Mouse (Mus musculus): ENCODE measurements at regions not wholly inside any gene's neighbourhood (a gene's known extent, or its start where the extent isn't known, plus 50 kb on each side); places are given as distances from the start of the nearest gene placed in this dataset.

DNA sequence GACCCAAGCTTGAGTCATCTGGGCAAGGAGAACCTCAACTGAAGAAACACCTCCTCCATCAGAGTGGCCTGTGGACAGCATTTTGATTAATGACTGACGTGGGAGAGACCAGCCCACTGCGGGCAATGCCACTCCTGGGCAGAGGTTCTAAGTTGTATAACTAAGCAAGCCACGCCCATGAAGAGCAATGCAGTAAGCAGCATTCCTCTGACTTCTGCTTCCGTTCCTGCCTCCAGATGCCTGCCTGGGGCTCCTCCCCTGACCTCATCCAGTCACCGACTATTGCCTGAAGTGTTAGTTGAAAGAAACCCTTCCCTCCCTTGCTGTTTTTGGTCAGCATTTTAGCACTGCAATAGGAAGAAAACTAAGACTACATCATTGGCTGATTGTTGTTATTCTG is 105.2 kb upstream of the Pcgf5 start:
- no peak overlapping the region for H3K9ac ChIP-seq (ENCODE audit: low read depth, low read length)
- H3K4me2 ChIP-seq (ENCODE audit: low read depth, low read length) = no peak overlapping the region
- ATAC-seq = no peak
- H3K27ac ChIP-seq (ENCODE audit: low read length) = no peak overlapping the region
- H3K4me3 ChIP-seq (ENCODE audit: low read length) = no peak overlapping the region
- H3K9me3 ChIP-seq (ENCODE audit: control insufficient read depth, low read length) = no peaks in the 10 kb centered on the region
- no peaks in the 10 kb centered on the region for H3K36me3 ChIP-seq (ENCODE audit: control insufficient read depth, insufficient read depth, low read length)
- no peaks in the 10 kb centered on the region for H3K4me1 ChIP-seq (ENCODE audit: control insufficient read depth, insufficient read depth, low read length)
- 64% methylated on average over 5 of the region's 5 CpGs for WGBS
- H3K27me3 ChIP-seq (replicated peaks; ENCODE audit: control insufficient read depth, insufficient read depth, low read length) = no peaks in the 10 kb centered on the region

DNA sequence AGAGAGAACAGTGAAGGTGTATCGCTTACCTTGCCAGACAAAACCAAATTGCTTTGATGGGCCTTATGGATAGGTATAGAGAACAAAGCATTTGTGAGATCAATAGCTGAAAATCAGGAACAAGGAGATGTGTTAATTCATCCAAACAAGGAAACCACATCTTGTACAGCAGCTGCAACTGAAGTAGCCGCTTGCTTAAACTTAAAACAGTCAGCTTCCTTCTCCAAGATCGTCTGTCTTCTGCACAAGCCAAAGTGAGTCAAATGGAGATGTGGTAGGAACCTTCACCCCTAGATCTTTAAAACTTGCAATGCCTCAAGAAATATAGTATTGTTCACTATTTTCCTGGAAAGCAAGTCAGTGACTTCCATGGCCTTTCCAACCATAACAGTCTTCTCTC is 95.6 kb upstream of the Pcgf5 start:
- 86% methylated on average over 3 of the region's 3 CpGs for WGBS
- Histone ChIP-seq H3K4me1 (ENCODE audit: control insufficient read depth, insufficient read depth, low read length) (no peaks in the 10 kb centered on the region), H3K4me2 (ENCODE audit: low read depth, low read length) (no peak overlapping the region), H3K9ac (ENCODE audit: low read depth, low read length) (no peak overlapping the region), H3K4me3 (ENCODE audit: low read length) (no peak overlapping the region), H3K27me3 (replicated peaks; ENCODE audit: control insufficient read depth, insufficient read depth, low read length) (no peaks in the 10 kb centered on the region), H3K27ac (ENCODE audit: low read length) (no peak overlapping the region), H3K36me3 (ENCODE audit: control insufficient read depth, insufficient read depth, low read length) (no peaks in the 10 kb centered on the region), H3K9me3 (ENCODE audit: control insufficient read depth, low read length) (no peaks in the 10 kb centered on the region)
- ATAC-seq = no peak

DNA sequence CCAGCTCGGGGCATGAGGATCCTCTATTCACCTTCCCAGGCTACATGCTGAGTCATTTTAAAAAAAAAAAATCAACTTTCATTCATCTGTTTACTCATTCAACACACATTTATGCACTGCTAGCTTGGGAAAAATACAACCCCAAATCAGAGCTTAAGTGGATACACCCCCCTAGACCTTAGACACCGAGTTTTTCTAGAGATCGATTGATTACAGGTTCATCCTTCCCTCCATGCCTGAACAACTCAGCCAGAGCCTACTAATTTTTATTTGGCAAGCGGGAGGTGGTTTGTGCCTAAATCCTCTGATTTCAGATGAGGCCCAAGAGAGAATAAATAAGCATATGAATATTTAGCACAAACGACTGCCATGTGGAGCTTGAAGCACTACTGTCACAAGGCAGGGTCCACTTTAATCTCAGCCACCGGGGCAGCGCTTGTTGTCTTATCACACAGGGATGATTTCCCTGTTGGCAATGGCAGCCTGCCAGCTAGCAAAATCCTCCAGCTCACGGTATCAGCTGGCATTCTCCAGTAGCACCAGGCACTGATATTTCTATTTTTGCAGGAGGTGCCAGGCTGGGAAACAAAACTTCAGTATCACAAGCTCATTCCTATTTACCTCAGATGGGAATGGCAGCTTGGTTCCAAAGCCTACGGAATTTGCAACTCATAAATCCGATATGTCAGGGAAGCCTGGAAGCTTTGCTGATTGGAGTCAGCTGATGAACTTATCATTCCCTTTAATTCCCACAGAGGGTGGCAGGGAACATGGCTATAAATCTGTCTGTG is 90.2 kb upstream of the Pcgf5 start:
- no peak overlapping the region for H3K9ac ChIP-seq (ENCODE audit: low read depth, low read length)
- H3K4me3 ChIP-seq (ENCODE audit: low read length) = no peak overlapping the region
- no peak overlapping the region for H3K4me2 ChIP-seq (ENCODE audit: low read depth, low read length)
- no peak overlapping the region for H3K27ac ChIP-seq (ENCODE audit: low read length)
- H3K4me1 ChIP-seq (ENCODE audit: control insufficient read depth, insufficient read depth, low read length) = no peaks in the 10 kb centered on the region
- no peak for ATAC-seq
- no peaks in the 10 kb centered on the region for H3K27me3 ChIP-seq (replicated peaks; ENCODE audit: control insufficient read depth, insufficient read depth, low read length)
- WGBS = 60% methylated on average over 10 of the region's 10 CpGs
- H3K9me3 ChIP-seq (ENCODE audit: control insufficient read depth, low read length) = no peaks in the 10 kb centered on the region
- H3K36me3 ChIP-seq (ENCODE audit: control insufficient read depth, insufficient read depth, low read length) = no peaks in the 10 kb centered on the region

DNA sequence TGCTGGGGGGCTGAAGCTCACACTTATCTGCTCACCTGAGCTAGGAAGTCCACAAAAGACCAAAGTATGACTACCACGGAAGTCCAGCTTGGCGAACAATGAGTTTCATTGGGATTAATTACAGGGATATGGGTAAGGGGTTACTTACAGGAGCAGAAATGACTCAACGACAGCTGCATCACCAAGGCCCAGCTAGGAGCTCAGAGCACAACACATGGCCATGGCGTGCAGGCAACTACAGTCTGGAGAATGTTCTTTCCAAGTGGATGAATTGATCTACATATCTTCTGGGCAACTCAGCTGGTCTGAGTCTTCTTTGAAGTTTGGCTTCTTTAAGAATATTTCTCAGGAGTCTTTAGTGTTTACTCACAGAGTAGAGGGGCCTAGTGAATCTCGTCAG is 86.3 kb upstream of the Pcgf5 start:
- no peak overlapping the region for H3K9ac ChIP-seq (ENCODE audit: low read depth, low read length)
- no peak for ATAC-seq
- no peak overlapping the region for H3K27ac ChIP-seq (ENCODE audit: low read length)
- H3K4me2 ChIP-seq (ENCODE audit: low read depth, low read length) = no peak overlapping the region
- H3K27me3 ChIP-seq (replicated peaks; ENCODE audit: control insufficient read depth, insufficient read depth, low read length) = no peaks in the 10 kb centered on the region
- H3K9me3 ChIP-seq (ENCODE audit: control insufficient read depth, low read length) = no peaks in the 10 kb centered on the region
- no peaks in the 10 kb centered on the region for H3K36me3 ChIP-seq (ENCODE audit: control insufficient read depth, insufficient read depth, low read length)
- no peaks in the 10 kb centered on the region for H3K4me1 ChIP-seq (ENCODE audit: control insufficient read depth, insufficient read depth, low read length)
- H3K4me3 ChIP-seq (ENCODE audit: low read length) = no peak overlapping the region
- 85% methylated on average over 5 of the region's 5 CpGs for WGBS

DNA sequence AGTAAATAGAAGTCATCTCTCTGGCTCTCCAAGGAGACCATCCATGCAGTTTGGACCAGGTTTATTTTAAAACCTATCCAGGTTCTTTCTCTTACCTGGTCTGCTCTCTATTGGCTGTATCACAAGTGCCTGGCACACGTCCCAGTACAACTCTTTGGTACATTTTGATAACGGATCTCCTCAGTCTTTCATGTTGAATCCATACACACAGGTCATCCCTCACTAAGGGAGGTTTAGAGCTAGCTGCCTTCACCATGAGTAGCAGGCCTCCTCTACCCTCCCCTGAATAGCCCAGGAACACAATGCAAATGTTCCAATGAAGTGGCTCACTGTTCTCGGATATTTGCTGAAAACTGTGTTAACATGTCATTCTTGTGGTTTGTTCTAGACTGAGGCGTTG is 84.2 kb upstream of the Pcgf5 start:
- 76% methylated on average over 4 of the region's 4 CpGs for WGBS
- Histone ChIP-seq H3K4me3 (ENCODE audit: low read length) (no peak overlapping the region), H3K27ac (ENCODE audit: low read length) (no peak overlapping the region), H3K9ac (ENCODE audit: low read depth, low read length) (no peak overlapping the region), H3K36me3 (ENCODE audit: control insufficient read depth, insufficient read depth, low read length) (no peaks in the 10 kb centered on the region), H3K4me2 (ENCODE audit: low read depth, low read length) (no peak overlapping the region), H3K27me3 (replicated peaks; ENCODE audit: control insufficient read depth, insufficient read depth, low read length) (no peaks in the 10 kb centered on the region), H3K9me3 (ENCODE audit: control insufficient read depth, low read length) (no peaks in the 10 kb centered on the region), H3K4me1 (ENCODE audit: control insufficient read depth, insufficient read depth, low read length) (no peaks in the 10 kb centered on the region)
- ATAC-seq = no peak

DNA sequence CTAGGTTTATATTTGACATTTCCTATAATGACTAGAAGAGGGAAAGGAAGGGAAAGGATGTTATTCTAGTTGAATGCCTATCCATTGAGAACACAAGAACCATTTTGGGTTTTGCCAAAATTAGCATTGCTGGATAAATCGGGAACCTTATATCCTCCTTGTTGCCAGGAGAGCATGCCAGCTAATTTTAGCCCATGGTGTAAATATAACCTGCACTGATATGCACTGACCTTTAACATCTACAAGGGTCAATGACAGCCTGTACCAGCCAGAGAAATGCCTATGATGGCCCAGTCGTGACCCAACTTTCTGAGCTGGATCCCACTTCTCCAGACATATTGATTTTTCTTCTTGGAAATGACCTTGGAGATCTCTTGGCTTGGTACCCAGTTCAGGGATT is 83.7 kb upstream of the Pcgf5 start:
- no peaks in the 10 kb centered on the region for H3K4me1 ChIP-seq (ENCODE audit: control insufficient read depth, insufficient read depth, low read length)
- H3K36me3 ChIP-seq (ENCODE audit: control insufficient read depth, insufficient read depth, low read length) = no peaks in the 10 kb centered on the region
- no peak for ATAC-seq
- no peak overlapping the region for H3K9ac ChIP-seq (ENCODE audit: low read depth, low read length)
- H3K9me3 ChIP-seq (ENCODE audit: control insufficient read depth, low read length) = no peaks in the 10 kb centered on the region
- no peak overlapping the region for H3K4me2 ChIP-seq (ENCODE audit: low read depth, low read length)
- no peak overlapping the region for H3K27ac ChIP-seq (ENCODE audit: low read length)
- H3K27me3 ChIP-seq (replicated peaks; ENCODE audit: control insufficient read depth, insufficient read depth, low read length) = no peaks in the 10 kb centered on the region
- no peak overlapping the region for H3K4me3 ChIP-seq (ENCODE audit: low read length)
- 83% methylated on average over 2 of the region's 2 CpGs for WGBS

DNA sequence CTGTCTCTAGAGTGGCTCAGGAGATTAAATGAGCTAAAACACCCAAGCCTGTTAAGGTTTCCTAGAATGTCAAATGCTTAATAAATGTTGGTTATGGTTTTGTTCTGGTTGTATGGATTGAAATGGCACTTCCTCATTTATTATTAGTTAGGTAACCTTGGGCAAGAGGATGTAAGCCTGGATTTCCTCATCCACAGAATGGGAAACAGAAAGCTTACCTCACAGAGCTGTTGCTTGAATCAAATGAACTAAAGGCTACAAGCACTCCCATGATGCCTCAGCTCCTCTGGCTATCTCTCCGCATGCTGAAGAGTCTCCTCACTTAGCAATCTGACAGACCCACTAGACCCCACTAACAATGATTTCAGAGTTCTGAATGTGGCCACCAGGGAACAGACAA is 82.8 kb upstream of the Pcgf5 start:
- no peaks in the 10 kb centered on the region for H3K36me3 ChIP-seq (ENCODE audit: control insufficient read depth, insufficient read depth, low read length)
- no peak for ATAC-seq
- H3K4me2 ChIP-seq (ENCODE audit: low read depth, low read length) = no peak overlapping the region
- no peak overlapping the region for H3K9ac ChIP-seq (ENCODE audit: low read depth, low read length)
- no peaks in the 10 kb centered on the region for H3K9me3 ChIP-seq (ENCODE audit: control insufficient read depth, low read length)
- no peaks in the 10 kb centered on the region for H3K27me3 ChIP-seq (replicated peaks; ENCODE audit: control insufficient read depth, insufficient read depth, low read length)
- no peak overlapping the region for H3K27ac ChIP-seq (ENCODE audit: low read length)
- 83% methylated on average over 1 of the region's 1 CpGs for WGBS
- H3K4me3 ChIP-seq (ENCODE audit: low read length) = no peak overlapping the region
- H3K4me1 ChIP-seq (ENCODE audit: control insufficient read depth, insufficient read depth, low read length) = no peaks in the 10 kb centered on the region

DNA sequence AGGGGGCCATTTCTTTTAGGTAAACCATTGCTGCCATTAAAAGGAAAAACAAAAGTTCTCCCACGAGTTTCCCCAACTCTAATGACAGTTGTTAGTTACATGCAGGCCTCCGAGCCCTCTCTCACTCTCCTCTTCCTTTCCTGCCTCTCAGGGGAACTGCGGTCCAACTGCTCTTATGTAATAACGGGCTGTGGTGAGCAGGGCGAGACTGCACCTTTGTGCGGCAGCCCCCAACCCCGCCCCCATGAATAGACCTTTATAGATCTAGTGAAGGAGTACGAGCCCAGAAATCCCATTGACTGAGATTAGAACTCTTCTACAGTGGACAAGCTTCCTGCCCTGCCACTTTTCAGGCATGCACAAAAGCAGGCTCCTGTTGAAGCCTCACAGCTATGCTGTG is 81.8 kb upstream of the Pcgf5 start:
- Histone ChIP-seq H3K27ac (ENCODE audit: low read length) (no peak overlapping the region), H3K9ac (ENCODE audit: low read depth, low read length) (no peak overlapping the region), H3K4me2 (ENCODE audit: low read depth, low read length) (no peak overlapping the region), H3K36me3 (ENCODE audit: control insufficient read depth, insufficient read depth, low read length) (no peaks in the 10 kb centered on the region), H3K4me1 (ENCODE audit: control insufficient read depth, insufficient read depth, low read length) (no peaks in the 10 kb centered on the region), H3K27me3 (replicated peaks; ENCODE audit: control insufficient read depth, insufficient read depth, low read length) (no peaks in the 10 kb centered on the region), H3K9me3 (ENCODE audit: control insufficient read depth, low read length) (no peaks in the 10 kb centered on the region), H3K4me3 (ENCODE audit: low read length) (no peak overlapping the region)
- 53% methylated on average over 8 of the region's 8 CpGs for WGBS
- ATAC-seq = no peak

DNA sequence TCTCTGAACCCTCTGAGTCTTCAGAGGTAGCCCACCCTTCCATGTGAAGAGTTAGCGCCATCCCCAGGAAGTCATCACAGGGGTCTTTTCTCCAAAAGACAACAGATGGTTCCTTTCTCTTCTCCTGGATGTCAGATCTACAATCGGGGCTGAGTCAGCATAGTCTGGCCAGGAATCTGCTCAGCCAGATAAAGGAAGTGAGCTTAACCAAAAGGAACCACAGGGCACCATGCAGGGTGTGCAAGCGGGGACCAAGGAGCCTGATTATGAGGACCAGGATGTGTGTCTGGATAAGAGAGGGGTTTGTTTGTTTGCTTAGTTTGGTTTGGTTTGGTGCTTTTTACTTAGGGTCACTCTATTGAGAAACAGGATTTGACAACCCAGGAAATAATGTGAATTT is 74.6 kb upstream of the Pcgf5 start:
- ATAC-seq = no peak
- no peaks in the 10 kb centered on the region for H3K9me3 ChIP-seq (ENCODE audit: control insufficient read depth, low read length)
- H3K9ac ChIP-seq (ENCODE audit: low read depth, low read length) = no peak overlapping the region
- no peak overlapping the region for H3K4me2 ChIP-seq (ENCODE audit: low read depth, low read length)
- no peak overlapping the region for H3K27ac ChIP-seq (ENCODE audit: low read length)
- H3K4me1 ChIP-seq (ENCODE audit: control insufficient read depth, insufficient read depth, low read length) = no peaks in the 10 kb centered on the region
- WGBS = 62% methylated on average over 3 of the region's 3 CpGs
- no peaks in the 10 kb centered on the region for H3K27me3 ChIP-seq (replicated peaks; ENCODE audit: control insufficient read depth, insufficient read depth, low read length)
- H3K36me3 ChIP-seq (ENCODE audit: control insufficient read depth, insufficient read depth, low read length) = no peaks in the 10 kb centered on the region
- H3K4me3 ChIP-seq (ENCODE audit: low read length) = no peak overlapping the region

DNA sequence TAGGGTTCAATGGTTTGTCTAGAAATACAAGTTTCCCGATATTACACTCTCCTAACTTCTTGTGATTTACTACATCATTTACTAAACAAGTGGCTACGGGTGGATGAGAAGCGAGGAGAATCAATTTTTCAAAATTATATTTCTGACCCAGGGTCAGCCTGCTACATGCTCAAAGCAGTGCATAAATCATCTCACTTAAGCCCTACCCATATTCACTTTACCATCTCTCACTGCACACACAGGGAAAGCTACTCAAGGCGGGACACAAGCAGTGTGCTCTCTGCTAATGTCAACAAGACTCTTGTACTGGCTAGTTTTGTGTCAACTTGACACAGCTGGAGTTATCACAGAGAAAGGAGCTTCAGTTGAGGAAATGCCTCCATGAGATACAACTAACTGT is 62.6 kb upstream of the Pcgf5 start:
- H3K4me3 ChIP-seq (ENCODE audit: low read length) = no peak overlapping the region
- ATAC-seq = no peak
- H3K27me3 ChIP-seq (replicated peaks; ENCODE audit: control insufficient read depth, insufficient read depth, low read length) = no peaks in the 10 kb centered on the region
- 69% methylated on average over 4 of the region's 4 CpGs for WGBS
- H3K9me3 ChIP-seq (ENCODE audit: control insufficient read depth, low read length) = no peaks in the 10 kb centered on the region
- H3K4me2 ChIP-seq (ENCODE audit: low read depth, low read length) = no peak overlapping the region
- no peaks in the 10 kb centered on the region for H3K4me1 ChIP-seq (ENCODE audit: control insufficient read depth, insufficient read depth, low read length)
- no peak overlapping the region for H3K27ac ChIP-seq (ENCODE audit: low read length)
- no peaks in the 10 kb centered on the region for H3K36me3 ChIP-seq (ENCODE audit: control insufficient read depth, insufficient read depth, low read length)
- no peak overlapping the region for H3K9ac ChIP-seq (ENCODE audit: low read depth, low read length)

Data from intestine, embryonic 16.5 days (tissue).